Mouse (Mus musculus) urinary bladder, postnatal 36 days (tissue): ENCODE results near the gene Cox11.

Experiments used
- DNase-seq, 2 experiments: peaks; one replicate each; pipeline ENCODE4 v3.0.0; 2022; ENCODE audit warnings: low spot score in 2 of 2, mixed read lengths in 1 of 2

Cox11 gene

GRCm38 (mm10) chr11:90664345-90664986 lies 26.5 kb downstream of the Cox11 start:
- DNase-seq = no peak

GRCm38 (mm10) chr11:90665161-90665560 lies 27.2 kb downstream of the Cox11 start:
- no peak for DNase-seq

- no peak for DNase-seq
These were observed 28.3 kb downstream of the Cox11 start for GRCm38 (mm10) chr11:90666144-90666757.

- no peak for DNase-seq
These were observed 28.9 kb downstream of the Cox11 start for GRCm38 (mm10) chr11:90666916-90667315.

GRCm38 (mm10) chr11:90667325-90667724 lies 29.4 kb downstream of the Cox11 start:
- DNase-seq = no peak

- DNase-seq = no peak
These were observed 37.6 kb downstream of the Cox11 start for GRCm38 (mm10) chr11:90675479-90676110.

GRCm38 (mm10) chr11:90677027-90677426 lies 39.1 kb downstream of the Cox11 start:
- no peak for DNase-seq

- no peak for DNase-seq
These were observed 39.9 kb downstream of the Cox11 start for GRCm38 (mm10) chr11:90677771-90678288.

- no peak for DNase-seq
These were observed 40.6 kb downstream of the Cox11 start for GRCm38 (mm10) chr11:90678582-90678981.

GRCm38 (mm10) chr11:90681171-90681570 lies 43.2 kb downstream of the Cox11 start:
- no peak for DNase-seq

- DNase-seq = no peak
These were observed 46.8 kb downstream of the Cox11 start for GRCm38 (mm10) chr11:90684765-90685164.

- no peak for DNase-seq
These were observed 47.2 kb downstream of the Cox11 start for GRCm38 (mm10) chr11:90685196-90685595.

- DNase-seq = peak in 1 of 2 experiments; percentile 5
These were observed 48.5 kb downstream of the Cox11 start for GRCm38 (mm10) chr11:90686287-90687025.

- no peak for DNase-seq
These were observed 49.1 kb downstream of the Cox11 start for GRCm38 (mm10) chr11:90687040-90687439.

GRCm38 (mm10) chr11:90687460-90688416 lies 49.8 kb downstream of the Cox11 start, which contains the start of gene Tom1l1:
Gene Tom1l1, minus strand, starts transcription at chr11:90688366.
- peak; percentile 64 to 75 for DNase-seq

GRCm38 (mm10) chr11:90690361-90690760 lies 52.4 kb downstream of the Cox11 start:
- no peak for DNase-seq

- no peak for DNase-seq
These were observed 56.2 kb downstream of the Cox11 start for GRCm38 (mm10) chr11:90694206-90694605.
